Mouse (Mus musculus): ENCODE results near the gene Cradd. TPM values are rescaled to one million over a fixed set of nuclear protein-coding genes. Genes with fewer than 3 reads are reported as not detected.
A peak's percentile ranks its signal among the peaks of the same experiment; 100 is the strongest.

Cradd gene
- total and polyA plus RNA-seq, 2 experiments = 8.9 to 24.7 TPM

- DNase-seq (ENCODE audit: extremely low read depth, low read depth, low spot score) = peak; percentile 81
- Histone ChIP-seq H3K79me2 (ENCODE audit: control insufficient read depth, insufficient read depth, low read length) (peaks cover 7% of the 10 kb centered on the region; the same call in 1 of the 2 replicates), H3K27me3 (ENCODE audit: control insufficient read depth, insufficient read depth, low read length) (no peaks in the 10 kb centered on the region), H3K4me1 (ENCODE audit: control insufficient read depth, insufficient read depth, low read length) (peaks cover 14% of the 10 kb centered on the region), H3K9ac (ENCODE audit: low read depth, low read length) (no peak overlapping the region), H3K27ac (replicated peaks; ENCODE audit: insufficient read depth, low read depth, low read length) (peak overlapping the region; percentile 66), H3K4me3 (ENCODE audit: insufficient read depth, low read depth, low read length) (no peak overlapping the region), H3K36me3 (ENCODE audit: control insufficient read depth, insufficient read depth, low read length) (no peaks in the 10 kb centered on the region)
- WGBS = 6% methylated on average over 3 of the region's 3 CpGs
- TF ChIP-seq CTCF (IDR thresholded peaks at IDR 0.05; ENCODE audit: low read depth, low read length) (no peak), POLR2A (IDR thresholded peaks at IDR 0.05; ENCODE audit: extremely low read depth, insufficient read depth, low read length) (no peak)
These were observed 63.5 kb downstream of the Cradd start for GRCm38 (mm10) chr10:95260420-95260819.

GRCm38 (mm10) chr10:95258471-95259155, 65.3 kb downstream of the Cradd start:
- Histone ChIP-seq H3K79me2 (ENCODE audit: control insufficient read depth, insufficient read depth, low read length) (peaks cover 8% of the 10 kb centered on the region; the same call in 1 of the 2 replicates), H3K9ac (ENCODE audit: low read depth, low read length) (no peak overlapping the region), H3K4me3 (ENCODE audit: insufficient read depth, low read depth, low read length) (no peak overlapping the region), H3K27me3 (ENCODE audit: control insufficient read depth, insufficient read depth, low read length) (no peaks in the 10 kb centered on the region), H3K27ac (replicated peaks; ENCODE audit: insufficient read depth, low read depth, low read length) (no peak overlapping the region), H3K36me3 (ENCODE audit: control insufficient read depth, insufficient read depth, low read length) (no peaks in the 10 kb centered on the region), H3K4me1 (ENCODE audit: control insufficient read depth, insufficient read depth, low read length) (peaks cover 19% of the 10 kb centered on the region)
- DNase-seq (ENCODE audit: extremely low read depth, low read depth, low spot score) = no peak
- TF ChIP-seq POLR2A (IDR thresholded peaks at IDR 0.05; ENCODE audit: extremely low read depth, insufficient read depth, low read length) (no peak), CTCF (IDR thresholded peaks at IDR 0.05; ENCODE audit: low read depth, low read length) (no peak)
- WGBS = 69% methylated on average over 10 of the region's 10 CpGs

GRCm38 (mm10) chr10:95257979-95258378, 66.0 kb downstream of the Cradd start:
- Histone ChIP-seq H3K9ac (ENCODE audit: low read depth, low read length) (no peak overlapping the region), H3K79me2 (ENCODE audit: control insufficient read depth, insufficient read depth, low read length) (peaks cover 9% of the 10 kb centered on the region; the same call in 1 of the 2 replicates), H3K27ac (replicated peaks; ENCODE audit: insufficient read depth, low read depth, low read length) (no peak overlapping the region), H3K4me1 (ENCODE audit: control insufficient read depth, insufficient read depth, low read length) (peaks cover 15% of the 10 kb centered on the region), H3K4me3 (ENCODE audit: insufficient read depth, low read depth, low read length) (no peak overlapping the region), H3K36me3 (ENCODE audit: control insufficient read depth, insufficient read depth, low read length) (no peaks in the 10 kb centered on the region), H3K27me3 (ENCODE audit: control insufficient read depth, insufficient read depth, low read length) (no peaks in the 10 kb centered on the region)
- TF ChIP-seq CTCF (IDR thresholded peaks at IDR 0.05; ENCODE audit: low read depth, low read length) = no peak
- no peak for TF ChIP-seq POLR2A (IDR thresholded peaks at IDR 0.05; ENCODE audit: extremely low read depth, insufficient read depth, low read length)
- 87% methylated on average over 8 of the region's 8 CpGs for WGBS
- no peak for DNase-seq (ENCODE audit: extremely low read depth, low read depth, low spot score)

DNA sequence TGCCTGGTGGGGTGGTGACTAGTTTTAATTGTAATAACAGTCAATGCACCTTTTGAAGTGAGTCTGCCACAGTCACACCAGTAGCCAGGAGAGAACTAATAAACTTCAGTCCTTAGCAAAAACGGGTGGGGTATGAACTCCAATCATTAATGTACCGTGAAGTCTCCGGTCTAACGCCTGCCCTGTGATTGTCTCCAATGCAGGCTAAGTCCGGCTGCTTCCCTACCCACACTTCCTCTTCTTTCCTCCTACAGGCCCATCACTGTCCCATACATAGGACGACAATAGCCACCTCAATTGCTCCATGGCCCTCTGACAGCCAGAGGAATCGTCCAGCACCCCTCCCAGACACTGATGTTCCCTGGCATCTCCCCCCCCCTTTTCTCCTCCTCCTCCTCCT, 67.8 kb downstream of the Cradd start:
- peaks cover 14% of the 10 kb centered on the region; the same call in 1 of the 2 replicates for H3K79me2 ChIP-seq (ENCODE audit: control insufficient read depth, insufficient read depth, low read length)
- peaks cover 15% of the 10 kb centered on the region for H3K4me1 ChIP-seq (ENCODE audit: control insufficient read depth, insufficient read depth, low read length)
- TF ChIP-seq CTCF (IDR thresholded peaks at IDR 0.05; ENCODE audit: low read depth, low read length) (no peak), POLR2A (IDR thresholded peaks at IDR 0.05; ENCODE audit: extremely low read depth, insufficient read depth, low read length) (no peak)
- WGBS = 74% methylated on average over 7 of the region's 7 CpGs
- no peak overlapping the region for H3K27ac ChIP-seq (replicated peaks; ENCODE audit: insufficient read depth, low read depth, low read length)
- no peaks in the 10 kb centered on the region for H3K27me3 ChIP-seq (ENCODE audit: control insufficient read depth, insufficient read depth, low read length)
- no peak overlapping the region for H3K4me3 ChIP-seq (ENCODE audit: insufficient read depth, low read depth, low read length)
- H3K9ac ChIP-seq (ENCODE audit: low read depth, low read length) = no peak overlapping the region
- no peaks in the 10 kb centered on the region for H3K36me3 ChIP-seq (ENCODE audit: control insufficient read depth, insufficient read depth, low read length)
- no peak for DNase-seq (ENCODE audit: extremely low read depth, low read depth, low spot score)

DNA sequence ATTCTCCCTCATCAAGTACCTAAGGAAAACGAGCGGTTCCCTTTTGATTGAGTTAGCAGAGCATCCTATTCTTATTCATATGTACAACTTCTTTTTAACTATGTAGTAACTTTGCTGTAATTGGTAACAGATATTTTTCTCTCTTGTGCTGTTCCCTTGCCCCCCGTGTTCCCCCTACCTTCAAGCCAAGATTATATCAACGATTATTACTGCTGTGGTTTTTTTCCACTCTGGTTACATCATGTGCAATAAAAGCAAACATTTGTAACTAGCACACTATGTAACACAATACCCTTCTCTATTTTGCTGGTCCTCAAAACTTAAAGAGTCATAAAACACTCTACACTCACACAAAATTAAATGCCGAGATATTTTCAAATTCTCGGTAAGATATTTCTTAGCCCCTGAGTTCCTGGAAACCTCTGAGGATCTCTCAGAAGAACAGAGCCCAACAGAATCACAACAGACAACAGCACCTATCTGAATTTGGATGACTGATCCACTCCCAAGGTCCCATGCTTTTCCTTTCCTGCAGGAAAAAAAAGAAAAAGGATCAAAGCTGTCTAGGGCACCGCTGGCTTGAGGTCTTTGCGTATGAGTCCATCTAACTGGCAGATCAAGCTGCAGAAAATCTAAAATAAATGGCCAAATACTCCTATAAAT, 68.8 kb downstream of the Cradd start:
- Histone ChIP-seq H3K9ac (ENCODE audit: low read depth, low read length) (no peak overlapping the region), H3K27ac (replicated peaks; ENCODE audit: insufficient read depth, low read depth, low read length) (no peak overlapping the region), H3K4me3 (ENCODE audit: insufficient read depth, low read depth, low read length) (no peak overlapping the region), H3K27me3 (ENCODE audit: control insufficient read depth, insufficient read depth, low read length) (no peaks in the 10 kb centered on the region), H3K79me2 (ENCODE audit: control insufficient read depth, insufficient read depth, low read length) (peaks cover 22% of the 10 kb centered on the region), H3K36me3 (ENCODE audit: control insufficient read depth, insufficient read depth, low read length) (no peaks in the 10 kb centered on the region), H3K4me1 (ENCODE audit: control insufficient read depth, insufficient read depth, low read length) (peaks cover 12% of the 10 kb centered on the region)
- TF ChIP-seq POLR2A (IDR thresholded peaks at IDR 0.05; ENCODE audit: extremely low read depth, insufficient read depth, low read length) (no peak), CTCF (IDR thresholded peaks at IDR 0.05; ENCODE audit: low read depth, low read length) (no peak)
- WGBS = 55% methylated on average over 8 of the region's 8 CpGs
- no peak for DNase-seq (ENCODE audit: extremely low read depth, low read depth, low spot score)

Data from liver, adult 2 months (tissue).